In the genomic region with DNA sequence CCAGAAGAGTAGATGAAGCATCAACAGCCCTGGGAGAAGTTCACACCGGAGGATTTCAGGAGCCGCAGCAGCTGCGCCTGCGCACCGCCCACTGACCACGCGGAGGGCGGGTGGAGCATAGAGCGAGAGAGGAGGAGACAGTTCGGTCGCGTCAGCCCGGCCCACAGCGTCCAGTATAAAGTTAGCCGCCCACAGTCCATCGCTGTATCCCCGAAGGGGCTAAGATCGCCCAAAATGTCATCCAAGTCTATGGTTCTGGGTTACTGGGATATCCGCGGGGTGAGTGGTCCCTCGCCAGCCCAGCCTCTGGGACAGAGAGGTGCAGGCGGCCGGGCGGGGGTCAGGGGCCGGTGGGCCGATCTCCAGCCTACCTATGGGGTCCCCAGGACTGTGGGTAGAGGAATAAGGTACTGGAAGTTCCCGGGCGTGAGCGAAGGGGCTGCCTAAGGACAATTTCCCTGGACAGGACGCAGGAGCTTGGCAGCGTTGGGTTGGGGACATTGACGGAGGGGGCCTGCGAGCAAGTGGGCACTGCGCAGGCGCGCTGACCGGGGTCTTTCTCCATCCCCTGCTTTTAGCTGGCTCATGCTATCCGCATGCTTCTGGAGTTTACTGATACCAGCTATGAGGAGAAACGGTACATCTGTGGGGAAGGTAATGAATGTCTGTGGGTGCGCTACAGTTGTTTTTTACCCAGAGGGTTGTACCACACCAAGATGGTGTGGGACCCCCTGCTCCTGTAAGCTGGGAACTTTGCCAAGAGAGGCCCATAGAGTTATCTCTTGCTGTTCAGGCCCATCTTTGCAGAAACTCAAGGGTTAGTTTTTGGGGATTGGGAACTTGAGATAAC, we compare ENCODE assay signal across 8 mouse cellular contexts. TPM values are rescaled to one million over a fixed set of nuclear protein-coding genes. Genes with fewer than 3 reads are reported as not detected.
DNase-seq lines count a peak whose midpoint lies in the region; ATAC-seq and TF ChIP-seq lines count a peak whose summit lies in the region.

Gene Gstm5, plus strand, starts transcription at position 102 of the 850 bp plus-strand sequence.

- H3K36me3 ChIP-seq in E14TG2a.4 (ENCODE audit: insufficient read depth, low read length) = no peaks in the 10 kb centered on the region
- H3K36me3 ChIP-seq in forebrain, embryonic 12.5 days (replicated peaks) = peaks cover 10% of the 10 kb centered on the region
- H3K36me3 ChIP-seq in heart, embryonic 15.5 days = no peaks in the 10 kb centered on the region
- H3K36me3 ChIP-seq in liver, embryonic 11.5 days (ENCODE audit: control insufficient read depth, insufficient read depth, low read length) = no peaks in the 10 kb centered on the region
- H3K36me3 ChIP-seq in splenic B cell, adult 2 months (ENCODE audit: control insufficient read depth, insufficient read depth, low read length, poor library complexity, severe bottlenecking) = no peaks in the 10 kb centered on the region

- 4% methylated on average over 40 of the region's 40 CpGs for WGBS in forebrain, embryonic 12.5 days
- 5% methylated on average over 40 of the region's 40 CpGs for WGBS in heart, embryonic 15.5 days
- 6% methylated on average over 40 of the region's 40 CpGs for WGBS in liver, embryonic 11.5 days

- H3K4me1 ChIP-seq in E14TG2a.4 (replicated peaks; ENCODE audit: low read depth, low read length) = peaks cover 14% of the 10 kb centered on the region
- H3K4me1 ChIP-seq in forebrain, embryonic 12.5 days = peaks cover 12% of the 10 kb centered on the region
- peaks cover 10% of the 10 kb centered on the region for H3K4me1 ChIP-seq in heart, embryonic 15.5 days (replicated peaks)
- peaks cover 3% of the 10 kb centered on the region; the same call in 1 of the 2 replicates for H3K4me1 ChIP-seq in liver, embryonic 11.5 days (replicated peaks; ENCODE audit: control insufficient read depth, insufficient read depth, low read length)

- H3K9me3 ChIP-seq in E14TG2a.4 (ENCODE audit: low read length) = 0 out of 2 replicates have a peak, but pooled peaks cover 4% of the 10 kb centered on the region
- no peaks in the 10 kb centered on the region for H3K9me3 ChIP-seq in forebrain, embryonic 12.5 days
- no peaks in the 10 kb centered on the region for H3K9me3 ChIP-seq in heart, embryonic 15.5 days (replicated peaks)
- no peaks in the 10 kb centered on the region for H3K9me3 ChIP-seq in liver, embryonic 11.5 days (ENCODE audit: control insufficient read depth, low read length)

- H3K9ac ChIP-seq in forebrain, embryonic 12.5 days = peak within 1 kb of the TSS; percentile 77
- peak within 1 kb of the TSS; percentile 78 for H3K9ac ChIP-seq in heart, embryonic 15.5 days
- peak within 1 kb of the TSS; percentile 78 for H3K9ac ChIP-seq in liver, embryonic 11.5 days (ENCODE audit: low read depth, low read length)

- peak; percentile 91 for DNase-seq in kidney, postnatal 14 days
- DNase-seq in liver, embryonic 11.5 days (ENCODE audit: low spot score) = peak; percentile 83
- peak; percentile 7 for DNase-seq in splenic B cell, adult 2 months (ENCODE audit: low read depth, low spot score)

- ATAC-seq in cerebellum, adult (ENCODE audit: insufficient number of reproducible peaks, low FRiP score, low TSS enrichment) = peak; percentile 95
- ATAC-seq in forebrain, embryonic 12.5 days (ENCODE audit: low FRiP score) = peak; percentile 96
- ATAC-seq in heart, embryonic 15.5 days (replicated peaks; ENCODE audit: insufficient number of reproducible peaks, insufficient read depth, low FRiP score, low read depth) = peak; percentile 93
- ATAC-seq in liver, embryonic 11.5 days (replicated peaks; ENCODE audit: low FRiP score) = peak; percentile 92
- ATAC-seq in monocyte, adult 5-6 weeks (replicated peaks; ENCODE audit: insufficient number of reproducible peaks, low FRiP score, low TSS enrichment, poor library complexity, severe bottlenecking) = peak; percentile 58

- no peak for TF ChIP-seq CTCF in E14TG2a.4 (conservative IDR thresholded peaks at IDR 0.05; ENCODE audit: low read length)

- peak within 1 kb of the TSS; percentile 43 for H3K27ac ChIP-seq in forebrain, embryonic 12.5 days
- peak within 1 kb of the TSS; percentile 77 for H3K27ac ChIP-seq in heart, embryonic 15.5 days
- peak within 1 kb of the TSS; percentile 84 for H3K27ac ChIP-seq in liver, embryonic 11.5 days (ENCODE audit: low read depth, low read length)

- H3K27me3 ChIP-seq in E14TG2a.4 (ENCODE audit: insufficient read depth, low read length) = peaks cover 76% of the 10 kb centered on the region
- H3K27me3 ChIP-seq in forebrain, embryonic 12.5 days = no peaks in the 10 kb centered on the region
- no peaks in the 10 kb centered on the region for H3K27me3 ChIP-seq in heart, embryonic 15.5 days
- no peaks in the 10 kb centered on the region for H3K27me3 ChIP-seq in liver, embryonic 11.5 days (replicated peaks; ENCODE audit: control insufficient read depth, insufficient read depth, low read length)
- peaks cover 2% of the 10 kb centered on the region; the same call in 1 of the 2 replicates for H3K27me3 ChIP-seq in splenic B cell, adult 2 months (ENCODE audit: control insufficient read depth, insufficient read depth, low read length, poor library complexity, severe bottlenecking)

- H3K4me2 ChIP-seq in forebrain, embryonic 12.5 days = peak within 1 kb of the TSS; percentile 75
- H3K4me2 ChIP-seq in heart, embryonic 15.5 days = peak within 1 kb of the TSS; percentile 89
- peak within 1 kb of the TSS; percentile 85 for H3K4me2 ChIP-seq in liver, embryonic 11.5 days

- peak within 1 kb of the TSS; percentile 78 for H3K4me3 ChIP-seq in E14TG2a.4 (replicated peaks; ENCODE audit: low read length)
- peak within 1 kb of the TSS; percentile 62 for H3K4me3 ChIP-seq in forebrain, embryonic 12.5 days (replicated peaks)
- peak within 1 kb of the TSS; percentile 75 for H3K4me3 ChIP-seq in heart, embryonic 15.5 days
- peak within 1 kb of the TSS; percentile 60 for H3K4me3 ChIP-seq in liver, embryonic 11.5 days (ENCODE audit: low read depth, low read length)

RNA-seq across cellular contexts. Expression of gene Gstm5, which starts in this region (rescaled TPM):
- 225 and 230 TPM in 2 replicates for polyA plus RNA-seq in forebrain, embryonic 12.5 days (2016; fragmentation: Nextera tagmentation; extraction: Ambion mirVana)
- 111 and 122 TPM in 2 replicates for polyA plus RNA-seq in heart, embryonic 15.5 days (2015; fragmentation: Nextera tagmentation; extraction: Ambion mirVana)
- 154 and 167 TPM in 2 replicates for polyA plus RNA-seq in liver, embryonic 11.5 days (2014; fragmentation: Nextera tagmentation; extraction: Ambion mirVana)
- 5.0 to 6.9 TPM in 2 of 3 replicates, not detected in the other for total RNA-seq in monocyte, adult 5-6 weeks (2017)

Comparison
In these comparisons a context has a peak if more than half of its experiments do, and no peak if none do; other contexts are left out.
1. Peak in every context shown above with its lines: DNase-seq, ATAC-seq, H3K4me3 ChIP-seq and H3K27ac ChIP-seq.
2. DNase-seq: peak in every context shown above with its lines; median percentile 91 in kidney, postnatal 14 days; 83 in liver, embryonic 11.5 days; 7 in splenic B cell, adult 2 months.